Mouse (Mus musculus): ENCODE results near the gene Wnk1.

- TF ChIP-seq CTCF (IDR thresholded peaks at IDR 0.05; ENCODE audit: low read depth) (no peak), EP300 (IDR thresholded peaks at IDR 0.05; ENCODE audit: low read depth) (no peak)
Measured at GRCm38 (mm10) chr6:120083442-120083841, 45.0 kb upstream of the Wnk1 start.
